Mouse (Mus musculus) cerebellum, adult 9-11 months (tissue): ENCODE data around the gene Otx1.
A peak's percentile ranks its signal among the peaks of the same experiment; 100 is the strongest.

ENCODE experiments used
- DNase-seq: peaks from one replicate; pipeline ENCODE4 v3.0.0; 2022

The Otx1 gene

DNA sequence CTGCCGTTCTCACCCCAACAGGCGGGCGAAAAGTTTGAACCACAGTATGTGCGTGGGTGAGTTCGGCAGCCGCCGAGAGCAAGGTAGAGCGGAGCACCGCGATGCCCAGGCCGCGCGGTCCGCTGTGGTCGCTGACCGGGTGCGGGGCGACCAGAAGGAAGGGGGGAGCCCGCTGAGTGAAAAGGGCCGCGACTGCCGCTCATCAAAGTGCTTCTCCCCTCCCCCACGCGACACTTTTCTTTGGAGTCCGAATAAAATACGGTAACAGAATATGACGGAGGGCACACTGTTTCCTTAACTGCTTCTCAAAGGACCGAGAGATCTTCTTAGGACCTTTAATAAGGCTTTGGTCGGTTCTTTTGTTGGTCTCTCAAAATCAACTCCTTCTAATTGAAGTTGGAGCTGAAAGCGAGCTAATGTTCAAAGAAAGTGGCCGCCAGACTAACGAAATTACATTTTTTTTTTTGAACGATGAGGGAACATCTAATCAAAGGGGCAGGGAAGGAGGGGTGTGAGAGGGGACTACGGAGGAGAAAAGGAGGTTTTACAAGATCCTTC is at the start of gene Otx1:
Otx1 (minus strand) TSS at position 115 of the 558 bp plus-strand sequence.
- DNase-seq, result peak; percentile 13

DNA sequence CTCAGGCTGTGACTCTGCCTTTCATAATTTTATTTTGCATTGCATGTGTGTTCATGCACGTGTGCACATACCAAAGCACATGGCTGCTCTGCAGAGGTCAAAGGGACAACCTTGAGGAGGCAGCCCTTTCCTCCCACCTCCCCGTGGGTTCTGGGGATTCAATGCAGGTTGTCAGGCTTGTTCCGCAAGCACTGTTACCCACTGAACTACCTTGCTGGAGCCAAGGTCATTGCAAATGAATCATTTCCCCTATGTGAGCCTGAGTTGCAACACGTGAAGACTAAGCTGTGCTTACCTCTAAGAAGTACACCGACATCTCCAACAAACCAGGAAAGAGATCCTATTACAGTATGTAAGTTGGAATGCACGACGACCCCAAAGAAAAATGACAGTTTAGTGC is 48.2 kb upstream of the Otx1 start:
- no peak for DNase-seq

- DNase-seq, result no peak
These were observed 37.2 kb upstream of the Otx1 start for GRCm38 (mm10) chr11:22039854-22040426.

DNA sequence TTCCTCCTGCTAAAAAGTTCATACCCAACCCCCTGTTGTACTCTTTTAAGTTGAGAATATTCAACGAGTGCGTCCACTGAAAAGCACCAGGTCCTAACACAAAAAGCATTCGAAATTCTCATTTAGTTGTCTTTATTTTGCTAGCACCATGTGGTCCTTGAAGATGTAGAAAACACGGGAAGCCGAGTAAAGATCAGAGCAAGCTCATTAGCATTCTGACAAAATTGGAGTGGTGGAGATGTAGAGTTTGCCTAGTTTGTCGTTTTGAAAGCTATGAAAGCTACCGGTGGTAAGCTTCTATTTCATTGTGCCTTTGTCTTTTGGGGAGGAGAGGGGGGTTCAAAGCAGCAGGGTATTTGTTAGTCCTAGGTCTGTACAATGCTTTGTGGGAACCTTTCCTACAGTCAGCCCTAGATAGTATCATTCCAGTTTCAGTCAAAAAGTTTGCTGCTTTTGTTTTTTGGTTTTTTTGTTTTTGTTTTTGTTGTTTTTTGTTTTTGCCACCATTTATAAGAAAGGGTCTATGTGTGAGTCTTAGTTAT is 31.9 kb upstream of the Otx1 start:
- no peak for DNase-seq

DNA sequence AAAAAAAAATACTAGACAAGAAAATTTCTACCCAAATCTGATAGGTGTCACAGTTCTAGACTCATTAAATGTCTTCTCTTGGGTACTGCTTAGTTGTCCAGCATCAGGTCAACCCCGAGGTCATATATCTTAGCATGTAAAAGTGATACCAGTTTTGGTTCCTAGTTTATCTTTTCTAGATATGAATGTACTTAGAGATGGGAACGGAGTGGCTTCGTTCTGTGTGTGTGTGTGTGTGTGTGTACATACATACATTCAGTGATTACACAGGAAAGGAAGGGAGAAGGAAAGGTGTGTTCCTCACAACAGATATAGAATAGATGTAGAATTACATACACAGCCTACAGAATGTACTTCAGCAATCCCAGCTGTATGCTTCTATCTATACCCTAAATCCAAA is 30.9 kb upstream of the Otx1 start:
- no peak for DNase-seq

- DNase-seq, result no peak
These were observed 17.9 kb upstream of the Otx1 start for GRCm38 (mm10) chr11:22020602-22021001.

DNA sequence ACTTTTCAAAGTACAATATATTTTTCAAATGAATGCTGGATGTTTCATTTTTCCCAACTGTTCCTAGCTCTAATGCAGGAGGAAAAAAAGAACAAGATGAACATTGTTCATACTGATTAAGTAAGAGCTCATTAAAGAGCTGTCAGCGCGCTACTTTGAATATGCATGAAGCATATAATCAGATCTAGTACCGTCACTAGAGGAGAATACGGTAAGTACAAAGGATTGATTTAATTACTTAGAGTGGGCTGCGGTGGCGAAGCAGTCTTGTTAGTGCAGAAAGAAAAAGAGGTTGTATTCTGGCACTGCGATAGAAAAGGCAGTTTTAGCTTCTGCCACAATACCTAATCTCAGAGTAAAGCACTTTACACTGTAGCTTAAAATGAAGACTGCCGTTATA is 14.7 kb upstream of the Otx1 start:
- no peak for DNase-seq

DNA sequence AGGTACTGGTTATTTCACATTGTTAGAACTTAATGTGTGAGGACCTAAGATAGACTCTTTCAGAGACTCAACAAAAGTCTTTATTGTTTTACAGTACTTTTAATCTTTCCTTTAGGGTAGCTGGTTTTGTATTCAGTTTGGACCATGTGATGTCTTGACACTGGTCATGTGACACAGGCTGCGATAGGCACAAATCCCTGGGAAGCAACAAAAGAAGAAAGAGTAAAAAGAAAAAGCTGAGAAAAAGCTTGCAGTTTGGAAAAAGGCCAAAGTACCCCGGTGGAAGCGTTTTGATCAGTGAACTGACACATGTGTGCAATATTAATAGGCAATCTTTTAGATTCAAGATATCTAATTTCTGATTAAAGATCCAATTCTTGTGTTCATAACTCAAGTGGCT is 13.6 kb upstream of the Otx1 start:
- DNase-seq, result no peak

GRCm38 (mm10) chr11:22008817-22009216 is 6.1 kb upstream of the Otx1 start:
- DNase-seq, result no peak

DNA sequence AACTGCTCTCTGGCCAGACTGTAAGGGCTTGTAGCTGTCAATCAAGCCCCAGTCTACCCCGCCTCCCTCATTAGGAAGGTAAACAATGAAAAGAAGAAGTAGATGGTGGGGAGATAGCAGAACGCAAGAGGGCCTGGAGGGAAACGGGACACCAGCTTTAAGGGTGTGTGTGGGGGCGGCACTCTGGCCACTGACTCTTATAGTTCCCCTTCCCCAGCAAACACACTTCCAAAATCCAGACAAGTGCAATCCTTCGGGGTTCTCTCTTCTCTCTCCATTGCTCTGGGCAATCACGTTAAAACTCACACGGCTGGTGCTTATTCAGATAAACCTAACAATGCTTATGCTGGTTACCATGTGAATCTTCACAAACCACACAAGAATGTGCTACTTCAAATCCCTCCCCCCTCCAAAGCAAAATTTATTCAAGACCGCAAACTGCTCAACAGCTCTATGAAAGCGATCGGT is 5.5 kb upstream of the Otx1 start:
- DNase-seq, result no peak

- no peak for DNase-seq
These were observed 5.0 kb upstream of the Otx1 start for GRCm38 (mm10) chr11:22007781-22008110.

DNA sequence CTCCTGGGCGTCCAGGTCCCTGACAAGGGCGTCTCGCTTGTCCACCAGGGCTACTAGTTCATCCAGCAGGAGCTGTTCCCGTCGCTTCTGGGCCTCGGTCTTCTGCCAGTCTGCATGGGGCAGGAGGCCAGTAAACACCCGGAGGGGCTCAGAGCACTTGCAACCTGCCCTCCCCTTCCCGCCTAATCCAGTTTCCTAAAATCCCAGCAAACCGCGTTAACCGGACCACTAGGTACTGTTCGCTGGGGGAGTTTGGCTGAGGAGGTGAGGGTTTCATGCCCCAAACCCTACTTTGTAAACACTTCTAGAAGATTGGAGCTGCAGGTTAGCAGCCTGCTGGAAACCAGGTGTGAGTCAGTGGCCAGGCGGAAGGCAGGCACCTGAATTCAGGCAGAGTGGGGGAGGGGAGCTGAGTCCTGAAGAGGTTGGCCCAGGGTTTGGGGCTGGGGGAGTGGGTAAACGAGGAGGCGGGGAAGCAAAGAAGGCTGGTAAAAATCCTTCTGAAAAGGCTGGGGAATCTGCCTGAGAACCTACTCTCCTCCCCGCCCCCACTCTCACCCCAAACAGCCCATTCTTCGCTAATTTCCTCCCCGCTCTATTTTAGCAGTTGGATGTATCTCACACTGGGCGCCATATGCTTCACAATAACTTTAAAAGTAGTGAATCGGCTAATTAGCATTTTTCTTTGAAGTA is 4.5 kb upstream of the Otx1 start:
- no peak for DNase-seq

DNA sequence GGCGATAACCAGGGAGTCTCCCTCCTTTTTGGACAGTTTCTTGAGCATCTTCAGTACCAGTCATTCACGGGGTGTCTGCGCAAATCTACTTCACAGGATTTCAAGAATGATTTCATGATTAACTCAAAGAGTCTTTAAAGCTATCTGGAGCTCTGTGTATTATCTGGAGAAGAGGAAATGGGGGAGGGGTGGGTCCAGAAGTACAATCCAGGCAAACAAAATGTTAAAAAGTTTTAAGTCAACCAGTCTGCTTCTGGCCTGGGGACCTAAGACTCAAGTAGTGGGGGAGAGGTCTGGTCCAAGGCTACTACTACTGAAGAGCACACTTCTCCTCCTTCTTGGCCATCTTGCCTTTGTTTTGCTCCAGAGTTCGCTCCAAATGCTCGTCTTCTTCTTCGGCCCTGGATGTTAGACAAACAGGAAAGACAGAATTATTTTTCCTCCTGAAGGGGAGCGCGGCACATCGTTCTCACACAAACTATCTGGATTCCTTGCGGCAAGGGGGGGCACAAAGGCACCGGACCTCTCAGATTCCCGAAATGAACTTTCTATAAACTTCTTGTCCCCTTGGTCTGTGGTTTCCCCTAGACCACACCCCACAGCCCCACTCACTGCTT is 3.9 kb upstream of the Otx1 start:
- no peak for DNase-seq

DNA sequence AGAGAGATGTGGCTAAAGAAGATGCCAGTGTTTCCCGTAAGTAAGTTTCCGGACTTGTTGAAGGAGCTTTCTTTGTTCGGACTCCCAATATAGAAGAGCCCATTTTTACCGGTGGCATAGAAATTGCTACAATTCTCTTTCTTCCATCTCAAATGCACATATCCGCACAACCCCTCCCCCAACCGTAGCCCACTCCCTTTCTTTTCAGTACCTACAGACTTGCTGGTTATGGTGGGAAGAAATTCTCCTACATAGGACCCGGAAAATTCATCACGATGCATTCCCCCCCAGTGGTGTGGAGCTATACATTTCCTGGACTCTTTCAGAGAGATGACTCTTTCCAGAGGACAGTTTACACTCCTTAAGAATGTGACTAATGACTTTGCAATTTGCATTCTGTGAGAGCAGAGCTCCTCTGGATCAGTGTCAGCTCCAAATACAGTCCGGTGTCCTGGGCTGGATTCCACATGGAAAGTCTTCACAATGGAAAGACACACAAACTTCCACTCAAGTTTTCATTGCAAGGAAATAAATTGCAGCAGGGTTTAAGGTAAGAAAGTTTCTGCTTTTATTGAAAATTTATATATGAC is 2.7 kb upstream of the Otx1 start:
- no peak for DNase-seq

DNA sequence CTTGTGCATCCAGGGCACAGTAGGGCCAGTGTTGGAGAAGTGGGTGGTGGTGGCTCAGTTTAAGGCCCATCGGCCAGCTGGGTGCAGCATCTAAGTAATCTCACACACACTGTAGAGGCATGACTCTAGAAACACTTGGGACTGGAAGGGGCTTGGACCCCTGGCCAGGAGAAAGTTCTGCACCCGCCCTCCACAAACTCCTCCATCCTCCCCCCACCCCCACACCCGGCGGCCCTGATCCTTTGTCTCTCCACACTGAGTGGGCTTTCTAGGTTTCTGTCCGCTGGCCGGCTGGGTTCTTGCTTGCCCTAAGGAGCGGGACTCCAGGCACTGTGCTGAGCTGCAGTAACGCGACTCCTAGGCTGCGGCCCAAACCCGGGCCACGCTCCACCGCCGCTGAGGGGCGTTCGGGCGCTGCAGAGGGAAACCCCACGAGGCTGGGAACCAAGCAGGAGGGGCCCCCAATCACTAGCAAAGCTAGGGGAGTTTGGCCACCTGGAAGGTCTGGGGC is 1.7 kb upstream of the Otx1 start:
- no peak for DNase-seq

DNA sequence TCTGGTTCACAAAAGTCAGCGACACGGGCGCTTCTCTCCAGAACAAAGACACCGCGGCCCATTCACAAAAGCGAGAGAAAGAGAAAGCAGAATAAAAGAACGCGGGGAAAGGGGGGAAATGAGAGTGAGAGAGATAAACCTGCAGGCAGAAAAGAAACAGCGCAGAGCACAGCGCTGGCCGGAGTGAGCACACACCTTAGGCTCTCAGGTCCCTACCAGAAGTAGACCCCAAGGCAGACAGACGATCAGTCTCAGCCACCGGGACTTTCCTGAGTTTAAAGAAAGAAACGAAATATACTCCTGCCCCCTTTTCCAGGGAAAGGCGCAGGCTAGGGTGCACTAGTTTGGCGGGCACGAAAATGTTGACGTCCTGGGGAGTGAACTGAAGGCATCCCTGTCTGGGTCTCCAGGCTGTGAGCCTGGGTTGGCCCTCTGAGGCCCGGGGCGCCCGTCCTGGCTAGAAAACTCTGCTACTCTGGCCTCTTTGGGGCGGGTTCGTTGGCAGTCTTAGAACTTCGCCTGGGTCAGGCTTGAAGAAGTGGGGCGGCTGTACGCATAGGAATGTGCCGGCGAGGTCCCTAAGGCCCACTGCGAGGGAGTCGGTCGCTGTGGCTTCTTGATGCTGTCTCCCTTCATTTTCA is 764 bp upstream of the Otx1 start:
- DNase-seq, result no peak

GRCm38 (mm10) chr11:22002062-22002782 is 475 bp downstream of the Otx1 start:
- no peak for DNase-seq

- peak; percentile 20 for DNase-seq
These were observed 1.2 kb downstream of the Otx1 start for GRCm38 (mm10) chr11:22001321-22002061.

GRCm38 (mm10) chr11:22000316-22001076 is 2.2 kb downstream of the Otx1 start:
- DNase-seq, result no peak
